Mouse (Mus musculus): Measurements from ENCODE around the gene Zfp523. TPM values are rescaled to one million over a fixed set of nuclear protein-coding genes. Genes with fewer than 3 reads are reported as not detected.

Zfp523 gene
- polyA plus RNA-seq, 1 experiment from 2014 or later = 40.3 TPM

GRCm38 (mm10) chr17:28232475-28233060 is 55.6 kb downstream of the Zfp523 start, which contains the start of gene Ppard:
TSS of gene Ppard (plus strand) at chr17:28232700.
- peak; percentile 97 for ATAC-seq
- Histone ChIP-seq H3K27me3 (replicated peaks; ENCODE audit: control insufficient read depth, insufficient read depth, low read length) (no peaks in the 10 kb centered on the region), H3K4me3 (replicated peaks; ENCODE audit: low read length) (peak within 1 kb of the TSS; percentile 73), H3K36me3 (ENCODE audit: control insufficient read depth, insufficient read depth) (no peaks in the 10 kb centered on the region), H3K4me1 (replicated peaks; ENCODE audit: control insufficient read depth, insufficient read depth, low read length) (peaks cover 5% of the 10 kb centered on the region), H3K4me2 (ENCODE audit: low read length) (peak within 1 kb of the TSS; percentile 87), H3K27ac (ENCODE audit: low read length) (0 out of 2 replicates have a peak within 1 kb of the TSS, but pooled peaks have one; percentile 11), H3K9ac (replicated peaks; ENCODE audit: low read depth, low read length) (peak within 1 kb of the TSS; percentile 77), H3K9me3 (ENCODE audit: control insufficient read depth, low read length) (no peaks in the 10 kb centered on the region)
- WGBS = under 1% methylated on average over 56 of the region's 57 CpGs

GRCm38 (mm10) chr17:28233091-28233731 is 56.3 kb downstream of the Zfp523 start:
- peak overlapping the region; percentile 73 for H3K4me3 ChIP-seq (replicated peaks; ENCODE audit: low read length)
- H3K36me3 ChIP-seq (ENCODE audit: control insufficient read depth, insufficient read depth) = no peaks in the 10 kb centered on the region
- peaks cover 5% of the 10 kb centered on the region for H3K4me1 ChIP-seq (replicated peaks; ENCODE audit: control insufficient read depth, insufficient read depth, low read length)
- no peaks in the 10 kb centered on the region for H3K27me3 ChIP-seq (replicated peaks; ENCODE audit: control insufficient read depth, insufficient read depth, low read length)
- H3K27ac ChIP-seq (ENCODE audit: low read length) = no peak overlapping the region
- no peak; the same call in 1 of the 2 replicates for ATAC-seq
- peak overlapping the region; percentile 87 for H3K4me2 ChIP-seq (ENCODE audit: low read length)
- H3K9me3 ChIP-seq (ENCODE audit: control insufficient read depth, low read length) = no peaks in the 10 kb centered on the region
- H3K9ac ChIP-seq (replicated peaks; ENCODE audit: low read depth, low read length) = peak overlapping the region; percentile 77
- WGBS = 4% methylated on average over 17 of the region's 17 CpGs

- 85% methylated on average over 5 of the region's 5 CpGs for WGBS
- no peaks in the 10 kb centered on the region for H3K27me3 ChIP-seq (replicated peaks; ENCODE audit: control insufficient read depth, insufficient read depth, low read length)
- no peak overlapping the region for H3K4me3 ChIP-seq (replicated peaks; ENCODE audit: low read length)
- H3K9me3 ChIP-seq (ENCODE audit: control insufficient read depth, low read length) = no peaks in the 10 kb centered on the region
- no peak overlapping the region for H3K27ac ChIP-seq (ENCODE audit: low read length)
- no peak overlapping the region for H3K4me2 ChIP-seq (ENCODE audit: low read length)
- H3K4me1 ChIP-seq (replicated peaks; ENCODE audit: control insufficient read depth, insufficient read depth, low read length) = peaks cover 5% of the 10 kb centered on the region
- ATAC-seq = no peak
- no peaks in the 10 kb centered on the region for H3K36me3 ChIP-seq (ENCODE audit: control insufficient read depth, insufficient read depth)
- H3K9ac ChIP-seq (replicated peaks; ENCODE audit: low read depth, low read length) = no peak overlapping the region
Observed at GRCm38 (mm10) chr17:28234641-28235040, 57.7 kb downstream of the Zfp523 start.

- no peaks in the 10 kb centered on the region for H3K36me3 ChIP-seq (ENCODE audit: control insufficient read depth, insufficient read depth)
- H3K4me1 ChIP-seq (replicated peaks; ENCODE audit: control insufficient read depth, insufficient read depth, low read length) = peaks cover 5% of the 10 kb centered on the region
- no peak overlapping the region for H3K27ac ChIP-seq (ENCODE audit: low read length)
- no peak overlapping the region for H3K4me2 ChIP-seq (ENCODE audit: low read length)
- no peak overlapping the region for H3K4me3 ChIP-seq (replicated peaks; ENCODE audit: low read length)
- ATAC-seq = no peak
- no peaks in the 10 kb centered on the region for H3K27me3 ChIP-seq (replicated peaks; ENCODE audit: control insufficient read depth, insufficient read depth, low read length)
- no peaks in the 10 kb centered on the region for H3K9me3 ChIP-seq (ENCODE audit: control insufficient read depth, low read length)
- WGBS = 83% methylated on average over 7 of the region's 7 CpGs
- no peak overlapping the region for H3K9ac ChIP-seq (replicated peaks; ENCODE audit: low read depth, low read length)
Observed at GRCm38 (mm10) chr17:28235982-28236635, 59.2 kb downstream of the Zfp523 start.

DNA sequence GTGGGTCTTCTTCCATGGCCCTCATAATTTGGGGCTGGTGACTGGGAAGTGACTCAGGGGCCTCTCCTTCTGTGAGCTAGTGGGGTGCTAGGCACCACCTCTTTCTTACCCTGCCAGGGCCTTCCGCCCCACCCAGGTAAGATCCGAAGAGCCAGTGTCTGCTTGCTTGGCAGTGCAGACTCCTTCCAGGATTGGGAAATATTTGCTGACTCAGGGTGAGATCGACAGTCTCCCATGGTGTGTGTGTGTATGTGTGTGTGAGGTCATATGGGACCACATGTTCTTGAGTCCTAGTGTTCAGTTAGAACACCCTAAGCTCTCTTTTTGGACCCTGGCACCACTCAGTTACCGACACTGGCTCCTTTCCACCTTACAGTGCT is 59.7 kb downstream of the Zfp523 start:
- H3K9ac ChIP-seq (replicated peaks; ENCODE audit: low read depth, low read length) = no peak overlapping the region
- 83% methylated on average over 4 of the region's 4 CpGs for WGBS
- H3K36me3 ChIP-seq (ENCODE audit: control insufficient read depth, insufficient read depth) = no peaks in the 10 kb centered on the region
- no peak overlapping the region for H3K4me2 ChIP-seq (ENCODE audit: low read length)
- H3K9me3 ChIP-seq (ENCODE audit: control insufficient read depth, low read length) = no peaks in the 10 kb centered on the region
- peaks cover 5% of the 10 kb centered on the region for H3K4me1 ChIP-seq (replicated peaks; ENCODE audit: control insufficient read depth, insufficient read depth, low read length)
- no peak overlapping the region for H3K27ac ChIP-seq (ENCODE audit: low read length)
- no peak for ATAC-seq
- no peaks in the 10 kb centered on the region for H3K27me3 ChIP-seq (replicated peaks; ENCODE audit: control insufficient read depth, insufficient read depth, low read length)
- no peak overlapping the region for H3K4me3 ChIP-seq (replicated peaks; ENCODE audit: low read length)

DNA sequence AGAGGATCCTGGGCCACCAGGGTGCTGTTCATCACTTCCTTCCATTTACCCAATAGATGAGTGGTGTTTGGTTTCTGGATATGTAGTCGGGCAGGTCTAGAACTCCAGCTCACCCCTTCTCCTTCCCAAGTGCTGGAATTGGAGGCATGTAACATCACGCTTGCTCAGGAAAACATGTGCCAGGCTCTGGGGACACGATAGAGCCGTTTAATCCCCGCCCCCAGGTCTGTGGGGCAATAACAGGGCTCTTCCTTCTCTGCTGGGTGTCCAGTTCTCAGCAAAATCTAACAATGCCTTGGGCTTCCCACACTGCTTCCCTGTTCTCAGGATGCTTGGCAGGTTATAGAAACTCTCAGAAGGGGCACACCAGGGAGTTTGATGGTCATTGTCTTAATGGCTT is 60.4 kb downstream of the Zfp523 start:
- no peaks in the 10 kb centered on the region for H3K27me3 ChIP-seq (replicated peaks; ENCODE audit: control insufficient read depth, insufficient read depth, low read length)
- H3K27ac ChIP-seq (ENCODE audit: low read length) = no peak overlapping the region
- WGBS = 52% methylated on average over 5 of the region's 5 CpGs
- no peak for ATAC-seq
- H3K4me2 ChIP-seq (ENCODE audit: low read length) = no peak overlapping the region
- no peak overlapping the region for H3K4me3 ChIP-seq (replicated peaks; ENCODE audit: low read length)
- no peaks in the 10 kb centered on the region for H3K36me3 ChIP-seq (ENCODE audit: control insufficient read depth, insufficient read depth)
- no peaks in the 10 kb centered on the region for H3K9me3 ChIP-seq (ENCODE audit: control insufficient read depth, low read length)
- H3K4me1 ChIP-seq (replicated peaks; ENCODE audit: control insufficient read depth, insufficient read depth, low read length) = peaks cover 5% of the 10 kb centered on the region
- H3K9ac ChIP-seq (replicated peaks; ENCODE audit: low read depth, low read length) = no peak overlapping the region

- Histone ChIP-seq H3K4me2 (ENCODE audit: low read length) (no peak overlapping the region), H3K4me3 (replicated peaks; ENCODE audit: low read length) (no peak overlapping the region), H3K36me3 (ENCODE audit: control insufficient read depth, insufficient read depth) (no peaks in the 10 kb centered on the region), H3K4me1 (replicated peaks; ENCODE audit: control insufficient read depth, insufficient read depth, low read length) (peaks cover 5% of the 10 kb centered on the region), H3K27ac (ENCODE audit: low read length) (no peak overlapping the region), H3K9me3 (ENCODE audit: control insufficient read depth, low read length) (no peaks in the 10 kb centered on the region), H3K9ac (replicated peaks; ENCODE audit: low read depth, low read length) (no peak overlapping the region), H3K27me3 (replicated peaks; ENCODE audit: control insufficient read depth, insufficient read depth, low read length) (no peaks in the 10 kb centered on the region)
- WGBS = 67% methylated on average over 6 of the region's 6 CpGs
- no peak for ATAC-seq
Observed at GRCm38 (mm10) chr17:28237874-28238273, 60.9 kb downstream of the Zfp523 start.

DNA sequence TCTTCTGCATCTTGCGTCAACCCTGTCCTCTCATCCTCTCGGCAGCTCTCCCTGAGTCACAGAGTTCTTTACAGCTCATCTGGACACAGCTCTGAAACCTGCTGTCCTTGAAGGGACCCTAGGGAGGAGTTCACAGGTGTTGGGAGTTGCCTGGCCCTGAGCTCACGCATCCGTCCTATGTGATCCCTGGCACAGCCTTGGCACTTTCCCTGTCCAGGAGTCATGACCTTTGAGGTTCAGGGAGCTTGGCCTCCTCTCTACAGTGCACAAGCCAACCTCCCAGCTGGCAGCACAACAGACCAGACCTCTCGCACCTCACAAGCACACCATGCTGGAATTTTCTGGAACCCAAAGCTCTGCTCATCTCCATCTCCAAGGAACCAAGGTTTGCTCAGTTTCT is 63.9 kb downstream of the Zfp523 start:
- 0 out of 2 replicates have a peak, but pooled peaks cover 3% of the 10 kb centered on the region for H3K4me1 ChIP-seq (replicated peaks; ENCODE audit: control insufficient read depth, insufficient read depth, low read length)
- H3K27ac ChIP-seq (ENCODE audit: low read length) = no peak overlapping the region
- no peak overlapping the region for H3K9ac ChIP-seq (replicated peaks; ENCODE audit: low read depth, low read length)
- no peaks in the 10 kb centered on the region for H3K27me3 ChIP-seq (replicated peaks; ENCODE audit: control insufficient read depth, insufficient read depth, low read length)
- ATAC-seq = no peak
- no peak overlapping the region for H3K4me3 ChIP-seq (replicated peaks; ENCODE audit: low read length)
- no peaks in the 10 kb centered on the region for H3K36me3 ChIP-seq (ENCODE audit: control insufficient read depth, insufficient read depth)
- WGBS = 91% methylated on average over 5 of the region's 5 CpGs
- no peaks in the 10 kb centered on the region for H3K9me3 ChIP-seq (ENCODE audit: control insufficient read depth, low read length)
- no peak overlapping the region for H3K4me2 ChIP-seq (ENCODE audit: low read length)

- H3K4me2 ChIP-seq (ENCODE audit: low read length) = no peak overlapping the region
- H3K4me3 ChIP-seq (replicated peaks; ENCODE audit: low read length) = no peak overlapping the region
- H3K36me3 ChIP-seq (ENCODE audit: control insufficient read depth, insufficient read depth) = no peaks in the 10 kb centered on the region
- 0 out of 2 replicates have a peak, but pooled peaks cover 3% of the 10 kb centered on the region for H3K4me1 ChIP-seq (replicated peaks; ENCODE audit: control insufficient read depth, insufficient read depth, low read length)
- 89% methylated on average over 6 of the region's 6 CpGs for WGBS
- no peak for ATAC-seq
- H3K27ac ChIP-seq (ENCODE audit: low read length) = no peak overlapping the region
- no peak overlapping the region for H3K9ac ChIP-seq (replicated peaks; ENCODE audit: low read depth, low read length)
- no peaks in the 10 kb centered on the region for H3K9me3 ChIP-seq (ENCODE audit: control insufficient read depth, low read length)
- no peaks in the 10 kb centered on the region for H3K27me3 ChIP-seq (replicated peaks; ENCODE audit: control insufficient read depth, insufficient read depth, low read length)
Observed at GRCm38 (mm10) chr17:28242296-28242695, 65.4 kb downstream of the Zfp523 start.
